Mouse (Mus musculus) testis, postnatal 10 days (tissue): ENCODE results near the gene Gm17651.

Experiments used
- DNase-seq: peaks from one replicate; pipeline ENCODE4 v3.0.0; 2021; ENCODE audit warnings: low spot score

The Gm17651 gene

DNA sequence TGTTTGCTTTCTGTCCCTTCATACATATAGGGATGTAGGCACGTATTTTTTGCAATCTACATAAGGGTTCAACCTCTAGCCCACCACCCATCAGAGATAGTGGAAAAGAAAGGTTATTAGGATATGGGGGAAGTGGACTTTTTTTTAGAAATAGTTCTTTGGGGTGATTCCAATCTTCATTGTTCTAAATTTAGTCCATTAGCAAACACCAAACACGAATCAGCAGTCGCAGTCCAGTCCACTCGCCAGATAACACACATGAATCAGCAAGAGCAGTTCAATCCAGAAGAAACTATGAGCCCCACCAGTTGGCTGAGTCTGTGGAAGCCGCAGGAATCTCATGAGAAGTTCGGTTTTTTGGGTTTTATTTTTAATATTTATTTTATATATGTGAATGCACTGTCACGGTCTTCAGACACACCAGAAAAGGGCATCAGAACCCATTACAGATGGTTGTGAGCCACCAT lies at the start of gene Gm17651:
Gm17651 (minus strand) TSS at position 51 of the 467 bp plus-strand sequence.
- no peak for DNase-seq

DNA sequence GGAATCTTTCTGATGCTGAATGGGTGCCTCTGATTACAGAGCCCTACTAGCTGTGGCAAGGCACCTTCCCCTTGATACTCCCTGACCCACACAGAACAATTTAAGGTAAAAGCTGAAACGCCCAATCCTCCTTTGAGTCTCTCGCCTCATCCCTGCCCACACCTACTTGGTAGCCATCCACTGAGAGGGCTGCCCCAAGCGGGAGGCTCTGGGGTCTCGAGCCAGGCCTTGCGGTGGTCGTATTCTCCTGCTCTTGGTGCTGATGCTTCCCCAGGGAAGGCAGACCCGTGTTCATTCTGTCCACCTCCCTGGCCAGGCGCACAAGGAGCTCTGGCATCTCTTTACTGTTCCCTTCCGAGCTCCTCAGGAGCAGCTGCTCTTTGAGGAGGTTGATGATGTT lies 44.6 kb upstream of the Gm17651 start:
- DNase-seq, result no peak

DNA sequence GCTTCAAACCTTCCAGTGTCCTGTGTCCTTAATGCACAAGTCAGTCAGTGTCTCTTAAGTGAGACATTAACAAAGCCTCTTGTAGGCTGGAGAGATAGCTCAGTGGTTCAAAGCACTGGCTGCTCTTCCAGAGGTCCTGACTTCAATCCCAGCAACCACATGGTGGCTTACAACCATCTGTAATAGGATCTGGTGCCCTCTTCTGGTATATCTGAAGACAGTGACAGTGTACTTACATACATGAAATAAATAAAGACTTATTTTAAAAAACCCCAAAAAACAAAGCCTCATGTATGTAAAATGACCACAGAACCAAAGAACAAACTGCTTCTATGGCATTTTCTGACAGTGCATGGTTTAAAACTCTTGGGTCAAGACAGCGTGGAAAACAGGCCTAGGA lies 41.4 kb upstream of the Gm17651 start:
- DNase-seq, result no peak

- no peak for DNase-seq
Measured at GRCm38 (mm10) chr3:97710881-97711280, 36.4 kb upstream of the Gm17651 start.

DNA sequence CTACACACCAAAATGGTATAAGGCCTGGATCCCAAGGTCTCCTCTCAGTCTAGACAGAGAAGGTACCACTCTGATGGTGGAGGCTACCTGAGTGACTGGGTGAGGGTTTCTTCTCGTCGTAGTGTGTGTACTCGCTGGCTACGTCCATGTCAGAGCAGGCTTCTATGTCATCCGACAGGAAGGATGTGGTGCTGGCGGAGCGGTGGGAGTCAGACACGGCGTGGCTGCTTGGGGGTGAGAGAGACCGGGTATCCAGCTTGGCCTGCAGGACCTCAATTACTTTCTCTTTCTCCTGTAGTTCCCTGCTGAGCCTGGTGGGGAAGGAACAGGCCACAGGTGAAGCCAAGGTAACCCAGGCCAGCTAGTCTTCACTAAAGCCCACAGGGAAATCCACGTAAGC lies 35.6 kb upstream of the Gm17651 start:
- DNase-seq, result no peak

DNA sequence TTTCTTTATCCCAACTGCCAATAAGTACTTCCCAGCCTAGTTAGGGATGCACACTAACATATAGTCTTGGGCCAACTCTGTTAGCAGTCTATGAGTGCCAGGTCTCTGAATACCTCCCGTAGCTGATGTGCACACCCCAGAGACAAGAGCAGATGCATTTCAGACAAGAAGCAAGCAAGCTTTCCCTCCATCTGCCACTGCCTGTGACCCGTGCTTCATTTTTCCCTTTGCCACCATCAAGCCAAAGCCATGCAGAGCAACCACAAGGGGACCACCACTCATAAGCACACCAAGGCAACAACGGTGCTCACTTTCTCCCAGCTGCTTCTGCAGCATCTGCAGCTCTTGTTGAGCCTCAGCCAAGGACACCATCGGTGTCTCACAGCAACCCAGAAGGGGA lies 32.1 kb upstream of the Gm17651 start:
- DNase-seq, result no peak

GRCm38 (mm10) chr3:97705508-97705907 lies 31.0 kb upstream of the Gm17651 start:
- no peak for DNase-seq

DNA sequence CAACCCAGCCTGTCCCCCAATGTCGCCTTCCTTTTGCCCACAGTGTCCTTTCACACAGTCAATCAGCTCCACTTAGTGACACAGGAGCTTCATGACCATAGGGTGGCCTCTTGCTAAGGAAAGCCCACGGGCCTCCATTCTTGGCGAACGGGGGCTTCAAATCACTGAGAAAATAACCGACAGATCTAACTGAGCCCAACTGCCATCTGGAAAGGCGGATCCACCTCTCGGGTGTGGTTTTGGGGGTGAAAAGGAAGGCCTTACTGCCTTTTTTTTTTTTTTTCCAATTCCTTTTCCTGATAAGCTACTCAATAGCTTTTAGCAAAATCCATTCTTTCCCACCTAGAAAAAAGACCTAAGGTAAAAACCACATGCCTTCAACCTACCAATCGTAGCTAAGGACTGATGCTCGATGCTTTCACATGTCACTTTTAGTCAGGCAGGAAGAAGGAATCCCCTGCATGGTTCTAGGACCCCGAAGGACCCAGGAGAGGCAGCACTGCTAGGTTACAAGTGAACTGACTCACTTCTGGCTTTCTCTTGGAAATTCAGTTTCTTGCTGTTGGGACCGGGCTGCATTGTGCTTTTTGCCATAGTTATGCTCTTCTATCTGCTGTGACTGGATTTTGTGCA lies 28.1 kb upstream of the Gm17651 start:
- DNase-seq, result no peak

DNA sequence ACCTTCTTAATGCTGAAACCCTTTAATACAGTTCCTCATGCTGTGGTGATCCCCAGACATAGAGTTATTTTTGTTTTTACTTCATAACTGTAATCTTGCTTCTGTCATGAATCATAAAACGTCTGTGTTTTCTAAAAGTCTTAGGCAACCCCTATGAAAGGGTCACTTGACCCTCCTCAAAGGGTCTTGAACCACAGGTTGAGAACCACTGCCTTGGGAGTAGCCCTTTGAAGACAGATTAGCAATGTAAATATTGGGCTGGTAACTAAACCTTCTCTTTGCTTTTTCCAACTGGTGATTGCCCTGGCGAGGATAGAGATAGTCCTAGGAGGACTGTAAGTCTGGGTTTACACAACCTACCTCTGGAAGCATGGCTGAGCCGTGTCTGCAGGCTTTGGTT lies 26.7 kb upstream of the Gm17651 start:
- no peak for DNase-seq

- no peak for DNase-seq
Measured at GRCm38 (mm10) chr3:97699061-97699460, 24.6 kb upstream of the Gm17651 start.

GRCm38 (mm10) chr3:97697291-97697690 lies 22.8 kb upstream of the Gm17651 start:
- DNase-seq, result no peak

DNA sequence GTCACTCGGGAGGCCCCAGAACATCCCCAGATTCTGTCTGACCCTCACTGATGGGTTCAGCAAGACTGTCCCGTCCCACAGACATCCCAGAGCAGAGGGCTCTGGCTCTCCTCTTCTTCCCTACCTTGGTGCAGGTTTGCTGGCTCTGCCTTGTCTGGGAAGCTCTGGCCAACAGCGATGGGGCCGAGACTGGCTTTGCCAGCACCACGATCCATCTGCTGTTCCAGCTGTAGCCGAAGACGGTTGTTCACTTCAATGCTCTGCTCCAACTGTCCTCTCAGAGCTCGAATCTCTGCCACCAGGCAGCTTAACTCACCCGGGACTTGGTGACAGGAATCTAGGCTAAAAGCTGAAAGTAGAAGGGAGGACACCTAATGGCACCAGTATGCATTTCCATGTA lies 22.4 kb upstream of the Gm17651 start:
- DNase-seq, result no peak

DNA sequence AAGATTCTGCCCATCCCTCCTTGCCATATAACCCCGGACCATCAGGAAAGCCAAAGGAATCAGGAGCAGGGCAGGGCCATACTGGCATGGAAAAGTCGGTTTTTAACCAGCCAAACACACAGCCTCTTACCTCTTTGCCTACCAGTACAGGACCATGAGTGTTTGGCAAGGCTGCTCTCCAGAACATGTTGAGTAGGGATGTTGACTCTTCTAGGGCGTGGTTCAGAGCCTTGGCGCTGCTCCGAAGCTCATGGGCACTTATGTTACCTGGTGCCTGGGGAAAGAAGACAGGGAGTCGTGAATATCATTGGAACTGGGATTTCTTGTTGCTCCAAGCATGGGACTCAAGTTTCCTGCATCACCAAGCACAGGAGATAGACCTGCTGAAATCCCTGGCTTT lies 19.3 kb upstream of the Gm17651 start:
- no peak for DNase-seq

DNA sequence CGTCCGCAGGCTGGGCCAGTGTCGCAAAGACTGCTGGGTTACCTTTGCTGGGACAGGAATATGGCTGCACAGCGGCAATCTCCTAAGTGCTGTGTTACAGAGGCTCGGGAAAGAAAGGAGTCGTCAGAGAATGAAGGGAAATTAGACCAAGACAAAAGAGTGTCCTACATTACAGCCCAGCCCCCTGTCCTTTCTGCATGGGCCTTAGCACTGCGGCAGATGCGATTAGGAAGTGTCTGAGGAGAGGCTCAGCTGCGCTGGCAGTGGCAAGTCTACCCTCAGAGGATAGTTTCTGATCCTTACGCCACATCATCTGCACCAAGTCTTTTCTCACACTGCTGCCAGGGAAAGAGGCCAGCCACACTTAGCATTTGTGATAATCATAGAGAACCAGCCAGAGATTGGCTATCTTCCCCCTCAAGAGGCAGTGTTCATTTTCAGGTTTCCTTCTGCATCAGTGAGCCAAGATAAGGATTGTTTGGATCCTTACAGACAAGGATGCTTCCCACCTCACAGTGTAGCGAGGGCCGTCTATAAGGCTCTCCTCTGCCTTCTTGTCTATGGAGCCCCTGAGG lies 17.0 kb upstream of the Gm17651 start:
- DNase-seq, result no peak

DNA sequence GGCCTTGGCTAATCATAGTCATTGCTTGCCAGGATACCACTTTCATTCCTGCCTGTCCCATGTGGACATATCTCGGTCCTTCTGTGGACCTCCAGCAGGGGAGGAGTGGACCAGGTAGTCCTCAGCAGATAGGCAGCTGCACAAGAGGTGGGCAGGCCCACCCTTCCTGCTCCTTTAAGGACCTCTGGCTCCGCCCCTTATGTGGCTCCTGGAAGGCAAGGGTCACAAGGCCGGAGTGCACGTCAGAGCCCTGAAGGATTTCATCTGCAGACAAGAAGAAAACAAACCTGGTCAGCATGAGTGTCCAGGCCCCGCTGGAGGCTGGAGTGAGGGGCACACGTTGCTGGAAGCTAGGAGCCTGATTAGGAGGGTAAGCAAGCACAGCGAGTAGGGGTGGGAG lies 16.1 kb upstream of the Gm17651 start:
- no peak for DNase-seq

DNA sequence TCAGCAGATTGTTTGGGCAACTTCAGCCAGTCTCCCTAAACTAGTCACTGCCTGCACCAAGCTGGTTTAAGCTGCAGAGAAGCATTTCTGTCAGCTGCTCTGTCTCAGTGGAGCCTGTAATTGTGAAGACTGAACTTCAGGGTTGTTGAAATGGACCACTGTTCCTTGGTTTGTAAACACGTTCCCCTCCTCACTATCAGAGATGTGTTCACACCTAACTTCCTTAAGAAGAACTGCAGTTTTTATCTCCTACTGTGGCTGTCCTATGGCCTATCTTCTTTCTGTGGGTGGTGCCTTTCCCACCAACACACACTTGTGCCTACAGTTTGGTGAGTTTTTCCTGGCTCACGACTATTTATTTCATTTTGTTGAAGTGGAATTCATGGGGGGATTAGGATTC lies 14.8 kb upstream of the Gm17651 start:
- no peak for DNase-seq

GRCm38 (mm10) chr3:97686372-97687117 lies 12.1 kb upstream of the Gm17651 start:
- no peak for DNase-seq

GRCm38 (mm10) chr3:97683560-97684195 lies 9.2 kb upstream of the Gm17651 start:
- DNase-seq, result no peak

- no peak for DNase-seq
Measured at GRCm38 (mm10) chr3:97682576-97682975, 8.1 kb upstream of the Gm17651 start.

GRCm38 (mm10) chr3:97682159-97682502 lies 7.6 kb upstream of the Gm17651 start:
- DNase-seq, result no peak

- peak; percentile 80 for DNase-seq
Measured at GRCm38 (mm10) chr3:97681321-97682158, 7.0 kb upstream of the Gm17651 start.
